Mouse (Mus musculus) brain, adult 10 weeks (tissue): ENCODE measurements around the gene Prkag3. TPM values are rescaled to one million over a fixed set of nuclear protein-coding genes. Genes with fewer than 3 reads are reported as not detected.

Experiments
- polyA plus RNA-seq: library from polyadenylated mRNA; stranded (reverse); fragments of 350-450 nt; fragmentation: Illumina TruSeq; extraction: RNeasy Lipid Tissue Mini Kit (QIAGEN cat#74804); gene quantifications from one replicate; pipeline ENCODE4 v1.2.3, GENCODE M21; 2015; ENCODE audit warnings: low read depth, low replicate concordance

Gene Prkag3
- polyA plus RNA-seq, result not detected

DNA sequence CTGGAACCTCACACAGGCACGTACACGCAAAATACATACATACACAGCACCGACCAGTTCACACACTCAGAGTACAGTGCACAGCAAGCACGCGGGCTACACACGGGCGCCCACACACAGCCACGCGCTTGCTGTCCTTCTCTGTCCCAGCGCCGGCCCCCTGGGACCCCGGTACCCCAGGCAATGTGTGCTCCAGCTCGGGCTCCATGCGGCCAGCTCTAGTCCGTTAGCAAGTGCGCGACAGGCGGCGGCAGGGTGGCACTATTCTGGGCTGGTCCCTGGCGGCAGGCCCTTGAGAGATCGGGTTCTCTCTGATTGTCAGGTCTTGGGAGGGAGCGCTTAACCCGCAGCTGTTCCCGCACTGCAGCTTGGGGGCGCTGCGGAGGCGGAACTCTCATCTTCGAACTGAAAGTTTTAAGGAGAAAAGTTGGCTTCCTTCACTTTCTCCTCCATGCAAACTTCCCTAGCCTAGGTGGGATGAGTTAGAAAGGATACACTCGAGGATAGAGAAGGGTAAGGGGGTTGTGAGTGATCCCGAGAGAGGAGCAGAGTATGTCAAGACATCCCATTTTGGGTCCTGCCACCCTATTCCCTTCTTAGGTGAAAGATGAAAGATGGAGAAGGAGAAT, at the start of gene Prkag3:
Prkag3 (minus strand) TSS at position 579 of the 629 bp plus-strand sequence.

DNA sequence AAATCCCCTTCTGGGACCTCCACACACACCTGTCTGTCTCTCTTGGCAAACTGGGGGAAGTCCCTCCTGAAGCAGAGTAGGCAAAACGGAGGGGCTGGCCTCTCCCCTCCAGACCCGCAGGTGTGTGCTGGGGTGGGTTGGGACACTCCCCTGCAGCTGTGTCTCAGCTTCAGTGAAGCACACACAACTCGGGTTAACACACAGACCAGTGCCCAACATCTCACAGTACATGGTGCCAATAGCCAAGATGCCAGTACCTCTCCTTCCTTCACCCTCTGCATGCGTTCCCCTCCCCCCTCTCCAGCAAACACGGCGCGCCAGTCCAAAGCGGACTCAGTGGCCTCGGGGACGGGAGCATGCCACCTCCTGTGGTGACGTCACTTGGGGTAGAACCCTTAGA, 42.2 kb upstream of the Prkag3 start, which contains the start of gene Wnt10a:
Wnt10a (plus strand) TSS at position 268 of the 400 bp plus-strand sequence.

DNA sequence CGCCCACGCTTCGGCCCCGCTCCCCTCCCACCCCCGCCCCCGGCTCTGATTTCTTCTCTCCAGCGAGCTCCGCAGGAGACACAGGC, 22.7 kb upstream of the Prkag3 start, which contains the start of gene Wnt6:
Wnt6 (plus strand) TSS at position 48 of the 86 bp plus-strand sequence.

DNA sequence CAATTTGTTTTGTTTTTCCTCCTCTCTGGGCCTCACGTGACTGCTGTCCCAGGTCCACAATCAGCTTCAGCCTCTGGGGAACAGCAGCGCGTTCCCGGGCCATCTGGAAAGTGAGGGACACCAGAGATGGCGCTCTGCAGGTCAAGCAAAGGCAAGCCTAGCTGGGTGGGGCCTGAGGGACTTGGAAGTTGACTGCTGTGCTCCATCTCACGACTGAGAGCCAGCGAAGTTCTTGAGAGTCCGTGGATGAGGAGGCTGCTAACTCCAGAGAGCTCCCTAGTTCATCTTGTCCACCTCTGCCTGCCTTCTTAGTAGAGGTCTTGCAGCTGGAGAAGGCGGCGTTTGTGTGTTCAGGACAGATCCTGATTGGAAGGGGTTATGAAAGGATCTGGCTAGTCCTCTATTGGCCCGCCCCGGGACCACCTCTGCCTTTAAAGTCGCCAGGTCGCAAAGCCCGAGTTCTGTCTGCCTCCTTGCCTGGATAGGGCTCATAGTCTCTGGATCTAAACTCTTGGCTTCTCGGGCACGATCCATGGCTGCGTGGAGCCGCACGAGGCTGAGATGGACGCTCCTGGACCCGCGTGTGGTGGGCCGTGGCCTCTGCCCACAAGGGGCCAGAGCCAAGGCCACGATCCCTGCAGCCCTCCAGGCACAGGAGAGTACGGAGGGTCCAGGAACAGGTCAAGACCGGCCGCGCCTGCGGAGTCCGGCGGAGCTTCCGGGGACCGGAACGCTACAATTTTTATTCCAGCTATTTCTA, 35.7 kb downstream of the Prkag3 start, which contains the start of gene Cyp27a1:
Cyp27a1 (plus strand) TSS at position 476 of the 760 bp plus-strand sequence.

Other genes with a start within 250 kb of the Prkag3 start
- 23.2 TPM for gene Cnot9, start 243.2 kb downstream of the Prkag3 start, polyA plus RNA-seq
- 18.9 TPM for gene Plcd4, start 206.3 kb downstream of the Prkag3 start, polyA plus RNA-seq
- 11.9 TPM for gene Usp37, start 204.9 kb downstream of the Prkag3 start, polyA plus RNA-seq
- gene Zfp142, start 161.0 kb downstream of the Prkag3 start, polyA plus RNA-seq, result 13.0 TPM
- gene Bcs1l, start 160.9 kb downstream of the Prkag3 start, polyA plus RNA-seq, result 27.9 TPM
- gene Rnf25, start 147.8 kb downstream of the Prkag3 start, polyA plus RNA-seq, result 63.7 TPM
- gene Stk36, start 147.8 kb downstream of the Prkag3 start, polyA plus RNA-seq, result 2.6 TPM
- gene Ttll4, start 87.5 kb downstream of the Prkag3 start, polyA plus RNA-seq, result 11.5 TPM
- 11.0 TPM for gene Cyp27a1, start 35.6 kb downstream of the Prkag3 start, polyA plus RNA-seq
- gene Wnt6, start 22.7 kb upstream of the Prkag3 start, polyA plus RNA-seq, result 0.71 TPM
- 5.7 TPM for gene Wnt10a, start 42.3 kb upstream of the Prkag3 start, polyA plus RNA-seq
- gene Cdk5r2, start 105.7 kb upstream of the Prkag3 start, polyA plus RNA-seq, result 181 TPM
- 0.42 TPM for gene Fev, start 136.2 kb upstream of the Prkag3 start, polyA plus RNA-seq
- gene Cryba2, start 143.9 kb upstream of the Prkag3 start, polyA plus RNA-seq, result 0.74 TPM
- gene Cfap65, start 186.4 kb upstream of the Prkag3 start, polyA plus RNA-seq, result 3.9 TPM
- 0.30 TPM for gene Ihh, start 202.5 kb upstream of the Prkag3 start, polyA plus RNA-seq